9 mouse cellular contexts compared by ENCODE assay signal in the genomic region with DNA sequence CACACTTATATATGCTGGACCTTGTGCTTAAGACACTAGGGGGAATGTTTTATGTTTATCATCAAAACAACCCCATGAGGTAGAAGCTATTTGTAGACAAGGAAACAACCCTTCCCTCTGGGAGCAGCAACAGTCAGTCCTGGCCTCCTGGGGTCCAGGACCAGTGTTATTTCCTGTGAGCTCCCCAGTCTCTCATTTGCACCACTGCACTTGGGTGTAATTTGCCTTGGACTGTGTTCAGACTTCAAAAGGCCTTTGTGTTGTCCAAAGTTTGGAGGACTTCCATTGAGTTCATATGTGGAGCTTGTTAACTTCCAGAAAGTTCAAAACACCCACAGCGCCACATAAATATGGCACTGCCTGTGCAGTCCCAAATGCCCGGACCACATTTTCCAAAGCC. TPM values are rescaled to one million over a fixed set of nuclear protein-coding genes. Genes with fewer than 3 reads are reported as not detected.
DNase-seq lines count a peak whose midpoint lies in the region; ATAC-seq and TF ChIP-seq lines count a peak whose summit lies in the region.
"Had no signal": no experiment of that assay in that cellular context is flagged by ENCODE, and none has a peak within 500 bp of the region (broad histone marks: within the 10 kb centered on the region; RNA-seq: fewer than 3 reads in every experiment).

No protein-coding gene starts in this region.

- peaks cover 19% of the 10 kb centered on the region for H3K4me1 ChIP-seq in intestine, embryonic 14.5 days (replicated peaks; ENCODE audit: control insufficient read depth, insufficient read depth, low read length)
- H3K4me1 ChIP-seq in intestine, postnatal 0 days (replicated peaks; ENCODE audit: control insufficient read depth, insufficient read depth, low read length), result no peaks in the 10 kb centered on the region
- peaks cover 56% of the 10 kb centered on the region for H3K4me1 ChIP-seq in brown adipose tissue, adult 24 weeks (ENCODE audit: control insufficient read depth, insufficient read depth, insufficient read length, low read length)
- H3K4me1 ChIP-seq in limb, embryonic 10.5 days, result peaks cover 39% of the 10 kb centered on the region

- 74% methylated on average over 2 of the region's 2 CpGs for WGBS in intestine, embryonic 14.5 days
- WGBS in intestine, postnatal 0 days, result 81% methylated on average over 2 of the region's 2 CpGs
- 78% methylated on average over 2 of the region's 2 CpGs for WGBS in limb, embryonic 10.5 days

- H3K4me3 ChIP-seq in intestine, embryonic 14.5 days (ENCODE audit: low read depth, low read length), result no peak overlapping the region
- no peak overlapping the region for H3K4me3 ChIP-seq in intestine, postnatal 0 days (ENCODE audit: low read depth, low read length)
- H3K4me3 ChIP-seq in brown adipose tissue, adult 24 weeks (ENCODE audit: insufficient read depth, low read depth, low read length), result no peak overlapping the region
- H3K4me3 ChIP-seq in limb, embryonic 10.5 days, result no peak overlapping the region

- H3K27me3 ChIP-seq in intestine, embryonic 14.5 days (replicated peaks; ENCODE audit: control insufficient read depth, insufficient read depth, low read length), result no peaks in the 10 kb centered on the region
- H3K27me3 ChIP-seq in intestine, postnatal 0 days (replicated peaks; ENCODE audit: control insufficient read depth, insufficient read depth, low read length), result no peaks in the 10 kb centered on the region
- H3K27me3 ChIP-seq in limb, embryonic 10.5 days (ENCODE audit: low read depth, poor library complexity, severe bottlenecking), result no peaks in the 10 kb centered on the region

- H3K9me3 ChIP-seq in intestine, embryonic 14.5 days (ENCODE audit: control insufficient read depth, low read length), result no peaks in the 10 kb centered on the region
- no peaks in the 10 kb centered on the region for H3K9me3 ChIP-seq in intestine, postnatal 0 days (ENCODE audit: control insufficient read depth)
- H3K9me3 ChIP-seq in limb, embryonic 10.5 days (replicated peaks), result no peaks in the 10 kb centered on the region

- no peak for DNase-seq in intestine, embryonic 14.5 days (ENCODE audit: low spot score)
- DNase-seq in heart, adult 9 months (ENCODE audit: low spot score in 2 of 2), result peak; percentile 43 to 68
- no peak for DNase-seq in limb, embryonic 10.5 days (ENCODE audit: low spot score)
- no peak for DNase-seq in gastrocnemius, postnatal 14 days
- no peak for DNase-seq in adrenal gland, postnatal 4 days (ENCODE audit: low spot score in 2 of 2)
- no peak for DNase-seq in right cerebral cortex, postnatal 10 days (ENCODE audit: low spot score in 2 of 2)
- DNase-seq: lung, adult 2 months had no signal

- no peaks in the 10 kb centered on the region for H3K36me3 ChIP-seq in intestine, embryonic 14.5 days (ENCODE audit: control insufficient read depth, insufficient read depth, low read length)
- no peaks in the 10 kb centered on the region for H3K36me3 ChIP-seq in intestine, postnatal 0 days (ENCODE audit: control insufficient read depth, insufficient read depth)
- no peaks in the 10 kb centered on the region for H3K36me3 ChIP-seq in limb, embryonic 10.5 days

- TF ChIP-seq CTCF in intestine, postnatal 0 days (IDR thresholded peaks at IDR 0.05; ENCODE audit: low read depth), result no peak

- ATAC-seq in intestine, embryonic 14.5 days (replicated peaks; ENCODE audit: low FRiP score, low TSS enrichment, low read depth), result no peak
- no peak for ATAC-seq in intestine, postnatal 0 days

- intact Hi-C loops in gastrocnemius, postnatal 14 days (cut with DNase I; ENCODE audit: low total_unique reads), result no loop called here

- peak overlapping the region; percentile 43; the same call in 1 of the 2 replicates for H3K27ac ChIP-seq in intestine, embryonic 14.5 days (ENCODE audit: low read depth)
- H3K27ac ChIP-seq in intestine, postnatal 0 days (ENCODE audit: low read depth, low read length), result no peak overlapping the region; the same call in 1 of the 2 replicates
- peak overlapping the region; percentile 78 for H3K27ac ChIP-seq in brown adipose tissue, adult 24 weeks (replicated peaks; ENCODE audit: low read depth, low read length)
- peak overlapping the region; percentile 81 for H3K27ac ChIP-seq in limb, embryonic 10.5 days

- H3K9ac ChIP-seq in intestine, embryonic 14.5 days (ENCODE audit: low read length), result no peak overlapping the region
- no peak overlapping the region for H3K9ac ChIP-seq in intestine, postnatal 0 days (ENCODE audit: low read depth, low read length)

- H3K4me2 ChIP-seq in intestine, embryonic 14.5 days (ENCODE audit: low read length), result no peak overlapping the region
- H3K4me2 ChIP-seq in intestine, postnatal 0 days (replicated peaks; ENCODE audit: low read depth), result no peak overlapping the region

RNA-seq across cellular contexts. Expression of a gene that starts 45.6 kb away (rescaled TPM):
- 239 and 264 TPM in 2 replicates for polyA plus RNA-seq in intestine, embryonic 14.5 days (2014; fragmentation: Nextera tagmentation; extraction: Ambion mirVana)
- 192 and 194 TPM in 2 replicates for polyA plus RNA-seq in intestine, postnatal 0 days (2015; fragmentation: Nextera tagmentation; extraction: Ambion mirVana)
- 510 and 585 TPM in 2 replicates for polyA plus RNA-seq in brown adipose tissue, adult 24 weeks (2012; ENCODE audit: insufficient read depth, insufficient read length, missing spikeins)
- polyA plus RNA-seq in limb, embryonic 10.5 days (2016; fragmentation: Nextera tagmentation; extraction: Ambion mirVana), result 206 and 237 TPM in 2 replicates
- 100 to 1,000 TPM; 324 to 326 TPM for total RNA-seq in gastrocnemius, postnatal 14 days (2021)
- 100 to 1,000 TPM; 309 to 334 TPM for total RNA-seq in adrenal gland, postnatal 4 days (2021)

Comparison
In these comparisons a context has a peak if more than half of its experiments do, and no peak if none do; other contexts are left out.
1. DNase-seq: peak in heart, adult 9 months (2 of 2); none in intestine, embryonic 14.5 days (single experiment), limb, embryonic 10.5 days (single experiment), gastrocnemius, postnatal 14 days (single experiment), adrenal gland, postnatal 4 days (0 of 2) and right cerebral cortex, postnatal 10 days (0 of 2).